Mouse (Mus musculus) hindbrain, embryonic 11.5 days (tissue): ENCODE measurements around the gene Ctbs. TPM values are rescaled to one million over a fixed set of nuclear protein-coding genes. Genes with fewer than 3 reads are reported as not detected.

Source experiments
- ATAC-seq: fragments of 200-750 bp; cut with Nextera tagmentation; 2 replicates; pipeline ENCODE4 v1.8.0; 2017; ENCODE audit warnings: mild to moderate bottlenecking, moderate TSS enrichment, moderate library complexity; ENCODE audit not compliant: low FRiP score
- DNase-seq: peaks from one replicate; pipeline ENCODE4 v3.0.0-alpha.2; 2015; ENCODE audit warnings: low spot score
- H3K27ac ChIP-seq: fragments of 300-500 bp; sonication (generic); 2 replicates; pipeline ENCODE4 v1.5.1; 2014; ENCODE audit warnings: mild to moderate bottlenecking, low read depth, low read length
- H3K27me3 ChIP-seq: fragments of 300-500 bp; sonication (generic); 2 replicates; pipeline ENCODE4 v1.6.1; 2014; ENCODE audit warnings: mild to moderate bottlenecking, low read length, moderate library complexity, mixed read lengths; ENCODE audit not compliant: control insufficient read depth, insufficient read depth
- H3K36me3 ChIP-seq: fragments of 300-500 bp; sonication (generic); 2 replicates; pipeline ENCODE4 v1.6.1; 2014; ENCODE audit warnings: mild to moderate bottlenecking, low read length, moderate library complexity, mixed read lengths; ENCODE audit not compliant: control insufficient read depth, insufficient read depth
- H3K4me1 ChIP-seq: fragments of 300-500 bp; sonication (generic); replicated peaks from 2 replicates; pipeline ENCODE4 v1.6.1; 2014; ENCODE audit warnings: low read length, mixed read lengths; ENCODE audit not compliant: control insufficient read depth, insufficient read depth
- H3K4me2 ChIP-seq: fragments of 300-500 bp; sonication (generic); replicated peaks from 2 replicates; pipeline ENCODE4 v1.6.1; 2014; ENCODE audit warnings: mild to moderate bottlenecking, low read depth, low read length
- H3K4me3 ChIP-seq: fragments of 300-500 bp; sonication (generic); 2 replicates; pipeline ENCODE4 v1.5.1; 2014; ENCODE audit warnings: low read depth, low read length
- H3K9ac ChIP-seq: fragments of 300-500 bp; sonication (generic); 2 replicates; pipeline ENCODE4 v1.6.1; 2014; ENCODE audit warnings: low read depth, low read length
- H3K9me3 ChIP-seq: fragments of 300-500 bp; sonication (generic); 2 replicates; pipeline ENCODE4 v1.6.1; 2016; ENCODE audit warnings: low read length; ENCODE audit not compliant: control insufficient read depth
- WGBS: fragments of 180-500 bp; shearing (Covaris S2); extraction: QIAGEN DNeasy Blood & Tissue Kit; methylation state at CpG from one replicate; pipeline ENCODE4 v1.1.7; 2014; 5-methylcytosine and 5-hydroxymethylcytosine counted together
- polyA plus RNA-seq: library from polyadenylated mRNA; unstranded; fragments of >200 nt; fragmentation: Nextera tagmentation; extraction: Ambion mirVana; gene quantifications from 2 replicates; pipeline ENCODE4 v1.2.1, GENCODE M21; 2014

The Ctbs gene
- polyA plus RNA-seq, 1 experiment from 2014 or later = 8.8 TPM

GRCm38 (mm10) chr3:146440011-146440410, 9.6 kb upstream of the Ctbs start:
- H3K9ac ChIP-seq = no peak overlapping the region
- no peaks in the 10 kb centered on the region for H3K4me1 ChIP-seq
- DNase-seq = no peak
- no peak overlapping the region for H3K4me2 ChIP-seq
- ATAC-seq = no peak
- no peak overlapping the region for H3K4me3 ChIP-seq
- WGBS = 93% methylated on average over 12 of the region's 12 CpGs
- no peaks in the 10 kb centered on the region for H3K27me3 ChIP-seq
- no peaks in the 10 kb centered on the region for H3K9me3 ChIP-seq
- no peak overlapping the region for H3K27ac ChIP-seq
- H3K36me3 ChIP-seq = 0 out of 2 replicates have a peak, but pooled peaks cover 2% of the 10 kb centered on the region

- no peaks in the 10 kb centered on the region for H3K4me1 ChIP-seq
- H3K4me2 ChIP-seq = no peak overlapping the region
- no peak for ATAC-seq
- H3K36me3 ChIP-seq = 0 out of 2 replicates have a peak, but pooled peaks cover 2% of the 10 kb centered on the region
- H3K9ac ChIP-seq = no peak overlapping the region
- H3K27me3 ChIP-seq = no peaks in the 10 kb centered on the region
- no peak overlapping the region for H3K27ac ChIP-seq
- no peaks in the 10 kb centered on the region for H3K9me3 ChIP-seq
- 82% methylated on average over 7 of the region's 7 CpGs for WGBS
- H3K4me3 ChIP-seq = no peak overlapping the region
- no peak for DNase-seq
These were observed 9.2 kb upstream of the Ctbs start for GRCm38 (mm10) chr3:146440422-146440821.

GRCm38 (mm10) chr3:146442484-146442883, 7.1 kb upstream of the Ctbs start:
- no peaks in the 10 kb centered on the region for H3K27me3 ChIP-seq
- no peak overlapping the region for H3K4me2 ChIP-seq
- no peaks in the 10 kb centered on the region for H3K9me3 ChIP-seq
- no peak overlapping the region for H3K27ac ChIP-seq
- ATAC-seq (no peak), DNase-seq (no peak)
- no peak overlapping the region for H3K9ac ChIP-seq
- 0 out of 2 replicates have a peak, but pooled peaks cover 2% of the 10 kb centered on the region for H3K36me3 ChIP-seq
- no peak overlapping the region for H3K4me3 ChIP-seq
- WGBS = 91% methylated on average over 7 of the region's 7 CpGs
- no peaks in the 10 kb centered on the region for H3K4me1 ChIP-seq

- no peaks in the 10 kb centered on the region for H3K4me1 ChIP-seq
- ATAC-seq = no peak
- H3K36me3 ChIP-seq = 0 out of 2 replicates have a peak, but pooled peaks cover 2% of the 10 kb centered on the region
- no peaks in the 10 kb centered on the region for H3K9me3 ChIP-seq
- no peaks in the 10 kb centered on the region for H3K27me3 ChIP-seq
- WGBS = 92% methylated on average over 8 of the region's 8 CpGs
- no peak overlapping the region for H3K27ac ChIP-seq
- DNase-seq = no peak
- no peak overlapping the region for H3K4me2 ChIP-seq
- H3K4me3 ChIP-seq = no peak overlapping the region
- no peak overlapping the region for H3K9ac ChIP-seq
These were observed 6.7 kb upstream of the Ctbs start for GRCm38 (mm10) chr3:146442936-146443335.

- WGBS = 92% methylated on average over 7 of the region's 7 CpGs
These were observed 6.2 kb upstream of the Ctbs start for GRCm38 (mm10) chr3:146443380-146443779.

GRCm38 (mm10) chr3:146444880-146445279, 4.7 kb upstream of the Ctbs start:
- Histone ChIP-seq H3K4me3 (no peak overlapping the region), H3K9ac (no peak overlapping the region), H3K36me3 (no peaks in the 10 kb centered on the region), H3K4me1 (no peaks in the 10 kb centered on the region), H3K27me3 (no peaks in the 10 kb centered on the region), H3K27ac (no peak overlapping the region), H3K4me2 (no peak overlapping the region), H3K9me3 (no peaks in the 10 kb centered on the region)
- WGBS = 94% methylated on average over 7 of the region's 7 CpGs
- ATAC-seq (no peak), DNase-seq (no peak)

More at GRCm38 (mm10) chr3:146443380-146443779, 6.2 kb upstream of the Ctbs start:
- ATAC-seq (no peak), DNase-seq (no peak)
- H3K36me3 ChIP-seq = no peaks in the 10 kb centered on the region
- no peak overlapping the region for H3K4me2 ChIP-seq
- H3K4me1 ChIP-seq = no peaks in the 10 kb centered on the region
- no peak overlapping the region for H3K9ac ChIP-seq
- H3K9me3 ChIP-seq = no peaks in the 10 kb centered on the region
- no peak overlapping the region for H3K27ac ChIP-seq
- no peaks in the 10 kb centered on the region for H3K27me3 ChIP-seq
- H3K4me3 ChIP-seq = no peak overlapping the region

- Histone ChIP-seq H3K27me3 (no peaks in the 10 kb centered on the region), H3K27ac (no peak overlapping the region), H3K9ac (no peak overlapping the region), H3K4me2 (no peak overlapping the region), H3K36me3 (no peaks in the 10 kb centered on the region), H3K9me3 (no peaks in the 10 kb centered on the region), H3K4me1 (no peaks in the 10 kb centered on the region; the same call in 1 of the 2 replicates), H3K4me3 (no peak overlapping the region)
- ATAC-seq (no peak), DNase-seq (no peak)
- 92% methylated on average over 5 of the region's 5 CpGs for WGBS
These were observed 2.4 kb upstream of the Ctbs start for GRCm38 (mm10) chr3:146447156-146447555.

- no peak overlapping the region for H3K27ac ChIP-seq
- ATAC-seq (no peak), DNase-seq (no peak)
- WGBS = 89% methylated on average over 3 of the region's 3 CpGs
- H3K4me2 ChIP-seq = no peak overlapping the region
- H3K9ac ChIP-seq = no peak overlapping the region
- no peak overlapping the region for H3K4me3 ChIP-seq
- no peaks in the 10 kb centered on the region for H3K27me3 ChIP-seq
- no peaks in the 10 kb centered on the region; the same call in 1 of the 2 replicates for H3K4me1 ChIP-seq
- H3K9me3 ChIP-seq = no peaks in the 10 kb centered on the region
- no peaks in the 10 kb centered on the region for H3K36me3 ChIP-seq
These were observed 2.0 kb upstream of the Ctbs start for GRCm38 (mm10) chr3:146447598-146447997.

- no peak for ATAC-seq
These were observed 1.2 kb upstream of the Ctbs start for GRCm38 (mm10) chr3:146448372-146448771.

More at GRCm38 (mm10) chr3:146448372-146448771, 1.2 kb upstream of the Ctbs start:
- Histone ChIP-seq H3K9me3 (no peaks in the 10 kb centered on the region), H3K36me3 (no peaks in the 10 kb centered on the region), H3K4me3 (no peak overlapping the region), H3K9ac (no peak overlapping the region), H3K27me3 (no peaks in the 10 kb centered on the region), H3K4me1 (no peaks in the 10 kb centered on the region; the same call in 1 of the 2 replicates), H3K27ac (no peak overlapping the region), H3K4me2 (no peak overlapping the region)
- WGBS = 89% methylated on average over 10 of the region's 10 CpGs
- DNase-seq = no peak
